Mouse (Mus musculus): ENCODE results near the gene Ugt1a9. TPM values are rescaled to one million over a fixed set of nuclear protein-coding genes. Genes with fewer than 3 reads are reported as not detected.
A peak's percentile ranks its signal among the peaks of the same experiment; 100 is the strongest.
"Not testable (repeated sequence)": the region's sequence is repeated elsewhere in the genome, so short reads cannot be mapped to it uniquely, and the experiment has no call there.

Gene Ugt1a9
- polyA plus RNA-seq, 1 experiment from 2014 or later = not detected

DNA sequence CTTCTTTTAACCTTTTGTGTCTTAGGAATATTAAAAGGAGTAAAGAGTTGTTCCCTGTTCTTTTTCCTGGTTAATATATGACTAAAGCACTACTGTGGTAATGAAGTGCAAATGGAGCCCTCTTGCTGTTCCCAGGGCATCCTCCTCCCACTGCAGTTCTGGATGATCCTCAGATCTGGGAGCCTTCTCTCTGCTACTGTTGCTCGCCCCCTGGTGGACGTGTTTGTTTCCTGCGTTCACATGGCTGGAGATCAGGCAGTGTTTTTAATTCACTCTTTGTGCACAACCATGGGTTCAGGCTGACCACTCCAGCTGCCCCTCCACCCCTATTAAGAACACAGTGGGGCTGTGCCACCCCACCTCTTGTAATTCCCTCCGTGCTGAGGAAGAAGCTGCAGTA is 50.0 kb downstream of the Ugt1a9 start:
- not testable (repeated sequence) for H3K27ac ChIP-seq (replicated peaks); H3K4me3 ChIP-seq; ATAC-seq (ENCODE audit: low FRiP score, low read depth); H3K9me3 ChIP-seq; H3K36me3 ChIP-seq; H3K4me1 ChIP-seq; H3K27me3 ChIP-seq; H3K9ac ChIP-seq (replicated peaks); H3K4me2 ChIP-seq (replicated peaks)
- 21% methylated on average over 4 of the region's 4 CpGs for WGBS

DNA sequence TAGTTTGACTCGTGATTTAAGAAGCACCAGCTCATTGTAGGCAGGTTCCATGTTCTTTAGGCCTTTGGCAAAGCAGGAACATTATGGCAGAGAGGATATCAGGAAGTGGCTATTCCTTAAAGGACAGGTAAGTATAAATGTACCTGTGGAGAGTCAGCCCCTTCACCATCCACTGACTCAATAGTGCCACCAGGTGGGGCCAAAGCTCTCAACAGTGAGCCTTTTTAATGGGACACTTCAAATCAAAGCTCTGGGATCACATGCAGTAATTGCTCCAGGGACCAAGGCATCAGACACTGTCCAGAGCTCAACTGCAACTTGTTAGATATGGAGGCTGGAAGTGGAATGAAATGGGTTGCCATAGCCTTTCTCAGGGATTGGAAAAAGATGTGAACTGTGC is 50.9 kb downstream of the Ugt1a9 start:
- H3K36me3 ChIP-seq; ATAC-seq (ENCODE audit: low FRiP score, low read depth); H3K27ac ChIP-seq (replicated peaks); H3K9me3 ChIP-seq; H3K4me3 ChIP-seq; H3K27me3 ChIP-seq; H3K9ac ChIP-seq (replicated peaks); H3K4me1 ChIP-seq; H3K4me2 ChIP-seq (replicated peaks): not testable (repeated sequence)
- WGBS = no CpG with 5 or more reads among the region's 1 CpGs

DNA sequence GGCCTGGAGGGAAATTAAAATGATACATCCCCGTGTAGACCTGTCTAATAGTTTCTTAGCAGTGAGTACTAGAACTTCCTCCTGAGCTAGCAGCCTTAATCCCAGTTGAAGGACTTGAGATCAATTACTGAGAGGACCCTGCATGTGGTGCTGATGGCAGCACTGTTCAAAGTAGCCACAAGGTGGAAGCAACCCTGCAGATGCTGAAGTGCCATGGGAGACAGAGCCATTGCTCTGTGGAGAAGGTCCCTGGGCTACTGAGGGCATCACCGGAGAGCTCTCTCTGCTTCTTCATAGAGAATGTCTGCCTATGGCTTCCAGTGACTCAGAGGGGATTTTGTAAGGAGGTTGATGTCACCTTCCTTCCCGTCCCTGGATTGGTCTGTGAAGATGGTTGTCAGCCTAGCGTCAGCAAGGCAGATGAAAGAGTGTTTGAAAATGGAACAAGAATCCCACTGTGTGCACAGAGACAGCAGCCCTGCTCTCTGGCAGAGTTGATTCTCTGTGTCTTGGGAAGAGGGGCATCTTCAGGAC is 55.3 kb downstream of the Ugt1a9 start:
- not testable (repeated sequence) for ATAC-seq (ENCODE audit: low FRiP score, low read depth); H3K27me3 ChIP-seq; H3K9me3 ChIP-seq; H3K9ac ChIP-seq (replicated peaks); H3K27ac ChIP-seq (replicated peaks); H3K4me2 ChIP-seq (replicated peaks); H3K36me3 ChIP-seq; H3K4me3 ChIP-seq; H3K4me1 ChIP-seq
- 87% methylated on average over 4 of the region's 4 CpGs for WGBS

DNA sequence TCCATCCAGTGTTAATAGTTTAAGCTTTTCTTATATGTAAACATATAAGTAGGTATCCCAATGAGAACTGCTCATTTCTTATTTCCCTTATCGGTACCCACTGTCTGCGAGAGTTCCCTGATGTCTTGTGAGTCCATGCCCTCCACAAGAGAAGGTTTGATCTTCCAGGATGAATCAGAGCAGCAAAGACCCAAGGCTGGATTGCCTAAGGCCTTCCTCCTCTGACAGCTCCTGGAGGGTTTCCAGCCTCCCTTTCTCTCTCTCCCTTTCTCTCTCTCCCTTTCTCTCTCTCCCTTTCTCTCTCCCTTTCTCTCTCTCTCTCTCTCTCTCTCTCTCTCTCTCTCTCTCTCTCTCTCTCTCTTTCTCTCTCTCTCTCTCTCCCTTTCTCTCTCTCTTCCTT is 58.5 kb downstream of the Ugt1a9 start:
- not testable (repeated sequence) for H3K4me2 ChIP-seq (replicated peaks); H3K36me3 ChIP-seq; H3K27me3 ChIP-seq; H3K27ac ChIP-seq (replicated peaks); H3K4me3 ChIP-seq; H3K9me3 ChIP-seq; ATAC-seq (ENCODE audit: low FRiP score, low read depth); H3K4me1 ChIP-seq; H3K9ac ChIP-seq (replicated peaks)
- whole genome bisulfite sequencing = 80% methylated on average over 2 of the region's 2 CpGs

DNA sequence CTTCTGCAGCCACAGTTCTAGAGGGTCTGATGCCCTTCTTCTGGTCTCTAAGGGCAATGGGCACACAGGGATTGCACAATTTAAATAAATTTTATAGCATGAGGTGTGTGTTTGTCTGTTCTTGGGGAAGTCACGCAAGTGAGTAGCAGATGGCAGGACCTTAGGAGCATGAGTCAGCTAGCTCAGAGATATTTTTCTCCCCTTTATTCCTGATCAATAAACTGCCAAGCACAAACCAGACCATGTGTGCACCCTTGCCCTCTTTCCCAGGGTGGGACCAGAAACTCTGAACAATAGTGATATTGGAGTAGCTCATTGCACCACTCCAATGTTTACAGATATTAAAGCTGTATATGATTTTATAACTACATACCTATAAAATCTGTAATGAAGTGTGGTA is 59.6 kb downstream of the Ugt1a9 start:
- not testable (repeated sequence) for H3K4me3 ChIP-seq; H3K4me1 ChIP-seq; H3K4me2 ChIP-seq (replicated peaks); H3K27ac ChIP-seq (replicated peaks); ATAC-seq (ENCODE audit: low FRiP score, low read depth); H3K9me3 ChIP-seq; H3K27me3 ChIP-seq; H3K36me3 ChIP-seq; H3K9ac ChIP-seq (replicated peaks)
- WGBS = 92% methylated on average over 1 of the region's 1 CpGs

DNA sequence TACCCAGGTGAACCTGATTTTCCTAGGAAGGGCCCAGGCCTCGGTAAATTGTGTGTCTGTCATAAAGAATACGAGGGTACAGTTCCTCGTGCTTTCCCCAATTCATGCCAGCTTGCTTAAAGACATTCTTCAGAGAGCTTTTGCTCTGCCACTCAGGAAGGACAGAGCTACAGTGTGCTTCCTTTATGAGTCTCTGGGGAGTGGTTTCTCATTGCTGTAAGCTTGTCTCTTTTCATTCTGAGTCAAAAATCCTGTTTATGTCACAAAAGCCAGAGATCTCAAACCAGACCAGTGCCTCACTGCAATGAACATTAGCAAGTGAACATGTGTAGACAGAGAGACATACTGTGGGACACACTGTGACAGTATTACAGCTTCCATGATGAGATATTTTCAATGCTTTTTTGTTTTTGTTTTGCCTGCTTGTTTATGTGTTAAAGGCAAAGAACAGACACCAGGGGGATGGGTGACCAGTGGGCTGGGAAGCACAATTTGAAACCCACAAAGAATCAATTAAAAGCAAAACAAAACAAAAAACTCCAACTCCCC is 63.4 kb downstream of the Ugt1a9 start:
- no peaks in the 10 kb centered on the region for H3K27me3 ChIP-seq
- peaks cover 8% of the 10 kb centered on the region; the same call in 1 of the 2 replicates for H3K4me1 ChIP-seq
- H3K9ac ChIP-seq (replicated peaks) = no peak overlapping the region
- no peak overlapping the region for H3K4me3 ChIP-seq
- H3K4me2 ChIP-seq (replicated peaks) = no peak overlapping the region
- WGBS = 77% methylated on average over 3 of the region's 3 CpGs
- H3K27ac ChIP-seq (replicated peaks) = 0 out of 2 replicates have a peak overlapping the region, but pooled peaks have one; percentile 3
- no peak for ATAC-seq (ENCODE audit: low FRiP score, low read depth)
- no peaks in the 10 kb centered on the region for H3K36me3 ChIP-seq
- H3K9me3 ChIP-seq = no peaks in the 10 kb centered on the region

DNA sequence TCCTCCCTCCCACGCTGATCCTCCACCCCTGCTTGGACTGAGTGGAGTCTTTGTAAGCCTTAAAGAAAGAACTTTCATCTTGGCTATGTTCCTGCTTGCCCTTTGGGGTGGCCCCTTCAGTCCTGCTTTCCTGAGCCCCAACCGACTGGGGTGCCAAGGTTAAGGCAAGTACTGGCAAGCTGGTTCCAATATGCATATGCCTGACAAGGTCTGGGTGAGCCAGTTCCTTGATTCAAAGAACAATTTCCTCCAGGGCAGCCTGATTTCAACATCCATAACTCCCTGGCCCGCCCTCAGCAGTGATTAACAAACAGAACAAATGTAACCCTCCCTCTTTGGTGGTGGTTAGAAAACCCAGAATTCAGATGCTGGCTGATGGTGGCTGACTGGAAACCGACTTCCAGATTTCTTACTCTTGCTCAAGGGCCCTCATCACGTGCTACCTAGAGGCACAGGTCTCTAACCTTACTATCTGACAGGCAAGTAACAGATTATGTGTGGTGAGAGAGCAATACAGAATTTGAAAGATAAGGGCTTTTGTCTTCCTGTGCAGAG is 63.9 kb downstream of the Ugt1a9 start, which contains the start of gene Ugt1a6a:
TSS of gene Ugt1a6a (plus strand) at position 353 of the 555 bp plus-strand sequence.
- ATAC-seq (ENCODE audit: low FRiP score, low read depth); H3K36me3 ChIP-seq; H3K4me3 ChIP-seq; H3K4me1 ChIP-seq; H3K9me3 ChIP-seq; H3K9ac ChIP-seq (replicated peaks); H3K27me3 ChIP-seq; H3K4me2 ChIP-seq (replicated peaks): not testable (repeated sequence)
- H3K27ac ChIP-seq (replicated peaks) = 0 out of 2 replicates have a peak within 1 kb of the TSS, but pooled peaks have one; percentile 3
- WGBS = 48% methylated on average over 5 of the region's 5 CpGs

DNA sequence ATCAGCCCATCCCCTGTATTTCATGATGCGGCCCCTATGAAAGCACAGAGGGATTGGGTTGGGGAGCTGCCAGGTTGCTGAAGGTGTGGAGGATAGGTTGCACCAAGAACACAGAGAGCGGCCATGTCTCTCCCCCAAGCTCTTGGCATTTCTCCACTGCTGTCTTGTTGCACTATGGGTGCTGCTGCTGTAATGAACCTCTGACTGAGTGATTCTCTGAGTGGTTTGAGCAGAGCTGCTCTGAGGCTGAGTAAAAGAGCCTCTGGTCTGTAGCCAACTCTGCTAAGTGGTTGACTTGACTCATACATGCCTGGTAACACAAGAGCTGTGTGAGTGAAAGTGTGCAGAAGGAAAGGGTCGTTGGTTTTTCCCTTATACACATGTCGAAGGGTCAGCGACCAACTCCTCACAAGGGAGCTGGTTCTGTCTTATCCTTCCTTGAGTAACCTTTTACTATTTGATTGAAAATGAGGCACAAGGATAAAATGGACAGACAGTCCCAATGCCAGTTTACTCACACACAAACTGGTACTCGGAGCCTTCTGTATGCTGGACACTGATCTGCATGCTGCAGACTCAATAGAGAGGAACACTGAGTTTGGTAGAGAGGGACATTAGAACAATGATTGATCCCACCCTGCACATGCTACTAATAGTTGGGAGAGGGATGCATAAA is 64.8 kb downstream of the Ugt1a9 start:
- WGBS = 94% methylated on average over 6 of the region's 6 CpGs
- not testable (repeated sequence) for H3K27me3 ChIP-seq; ATAC-seq (ENCODE audit: low FRiP score, low read depth)

DNA sequence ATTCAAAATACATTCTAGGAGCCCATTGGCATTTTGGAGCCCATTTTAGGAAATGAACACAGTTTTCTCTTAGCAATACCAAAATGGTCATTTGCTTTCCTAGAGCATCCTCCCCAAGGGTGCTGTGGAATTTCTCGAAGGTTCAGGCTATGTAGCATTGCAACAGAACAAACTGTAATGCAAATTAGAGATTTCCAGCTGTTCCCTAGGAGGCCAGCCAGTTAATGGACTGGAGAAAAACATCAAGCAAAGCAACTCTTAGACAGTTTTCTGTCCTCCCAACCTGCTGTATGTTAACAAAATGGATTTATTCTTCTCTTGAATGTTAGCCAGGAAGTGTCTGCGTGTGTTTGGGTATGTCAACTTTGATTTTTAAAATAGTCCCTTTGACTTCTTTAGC is 66.0 kb downstream of the Ugt1a9 start:
- H3K36me3 ChIP-seq = no peaks in the 10 kb centered on the region
- WGBS = 81% methylated on average over 2 of the region's 2 CpGs
- no peak overlapping the region for H3K9ac ChIP-seq (replicated peaks)
- no peaks in the 10 kb centered on the region for H3K9me3 ChIP-seq
- H3K4me3 ChIP-seq = no peak overlapping the region
- no peak overlapping the region for H3K27ac ChIP-seq (replicated peaks)
- H3K4me1 ChIP-seq = peaks cover 8% of the 10 kb centered on the region; the same call in 1 of the 2 replicates
- no peak overlapping the region for H3K4me2 ChIP-seq (replicated peaks)
- no peaks in the 10 kb centered on the region for H3K27me3 ChIP-seq
- ATAC-seq (ENCODE audit: low FRiP score, low read depth) = no peak

More for the DNA sequence above, 64.8 kb downstream of the Ugt1a9 start:
- H3K27ac ChIP-seq (replicated peaks); H3K4me3 ChIP-seq; H3K9ac ChIP-seq (replicated peaks); H3K4me2 ChIP-seq (replicated peaks); H3K36me3 ChIP-seq; H3K9me3 ChIP-seq; H3K4me1 ChIP-seq: not testable (repeated sequence)

DNA sequence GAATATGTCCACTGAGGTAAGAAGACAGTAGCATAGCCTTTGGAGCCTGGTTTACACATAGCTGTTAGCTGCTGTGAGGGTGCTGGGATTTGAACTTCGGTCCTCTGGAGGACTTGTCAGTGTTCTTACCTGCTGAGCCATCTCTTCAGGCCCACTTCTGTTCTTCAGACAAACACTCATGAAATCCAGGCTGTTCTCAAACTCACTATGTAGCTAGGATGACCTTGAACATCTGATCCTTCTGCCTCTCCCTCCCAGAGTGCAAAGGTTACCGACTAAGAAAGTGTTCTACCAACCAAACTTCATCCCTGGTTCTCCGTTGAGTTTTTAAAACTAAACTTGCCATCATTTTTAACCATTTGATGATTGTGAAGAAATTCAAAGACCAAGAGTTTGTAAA is 66.7 kb downstream of the Ugt1a9 start:
- H3K27ac ChIP-seq (replicated peaks) = no peak overlapping the region
- WGBS = 87% methylated on average over 3 of the region's 3 CpGs
- no peak overlapping the region for H3K4me2 ChIP-seq (replicated peaks)
- peaks cover 8% of the 10 kb centered on the region; the same call in 1 of the 2 replicates for H3K4me1 ChIP-seq
- no peak overlapping the region for H3K4me3 ChIP-seq
- H3K27me3 ChIP-seq = no peaks in the 10 kb centered on the region
- no peak for ATAC-seq (ENCODE audit: low FRiP score, low read depth)
- H3K9ac ChIP-seq (replicated peaks) = no peak overlapping the region
- no peaks in the 10 kb centered on the region for H3K36me3 ChIP-seq
- H3K9me3 ChIP-seq = no peaks in the 10 kb centered on the region

DNA sequence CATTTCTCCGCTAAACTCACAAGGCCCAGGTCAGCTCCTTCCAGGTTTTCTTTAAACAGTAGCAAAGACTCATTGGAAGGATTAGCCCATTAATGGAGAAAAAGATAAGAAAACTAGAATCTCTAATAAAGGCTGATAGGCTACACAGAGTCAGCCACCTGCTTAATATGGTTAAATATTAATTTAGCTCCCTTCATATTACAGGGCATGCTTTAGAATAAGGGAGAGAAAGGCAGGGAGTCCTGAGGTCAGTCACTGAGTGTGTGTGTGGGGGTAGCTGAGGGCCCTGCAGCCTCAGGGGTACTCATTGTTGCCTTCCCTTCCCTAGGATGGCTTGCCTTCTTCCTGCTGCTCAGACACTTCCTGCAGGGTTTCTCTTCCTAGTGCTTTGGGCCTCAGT is 67.5 kb downstream of the Ugt1a9 start:
- no peak overlapping the region for H3K9ac ChIP-seq (replicated peaks)
- H3K4me1 ChIP-seq = peaks cover 8% of the 10 kb centered on the region; the same call in 1 of the 2 replicates
- 95% methylated on average over 1 of the region's 1 CpGs for WGBS
- no peak for ATAC-seq (ENCODE audit: low FRiP score, low read depth)
- H3K9me3 ChIP-seq = no peaks in the 10 kb centered on the region
- no peaks in the 10 kb centered on the region for H3K27me3 ChIP-seq
- no peaks in the 10 kb centered on the region for H3K36me3 ChIP-seq
- H3K27ac ChIP-seq (replicated peaks) = no peak overlapping the region
- no peak overlapping the region for H3K4me3 ChIP-seq
- H3K4me2 ChIP-seq (replicated peaks) = no peak overlapping the region

DNA sequence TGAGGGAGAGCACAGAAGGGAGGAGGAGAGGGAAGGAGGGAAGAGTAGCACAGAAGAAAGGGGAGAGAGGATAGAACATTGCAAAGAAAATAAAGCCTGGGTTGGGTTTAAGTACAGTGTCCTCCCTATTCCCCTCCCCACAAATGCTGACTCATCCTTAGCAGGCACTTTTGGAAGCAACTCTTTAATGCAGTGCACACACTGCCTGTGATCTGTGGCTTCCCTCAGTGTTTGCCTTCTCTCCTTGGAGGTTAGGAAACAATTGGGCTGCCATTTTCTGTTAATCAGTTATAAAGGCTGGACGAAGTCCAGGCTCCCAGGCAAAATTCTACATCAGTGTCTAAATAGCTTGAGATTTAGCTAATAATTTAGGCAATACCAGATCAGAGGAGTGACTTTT is 69.9 kb downstream of the Ugt1a9 start:
- not testable (repeated sequence) for H3K27me3 ChIP-seq; ATAC-seq (ENCODE audit: low FRiP score, low read depth); H3K4me1 ChIP-seq; H3K4me3 ChIP-seq; H3K9me3 ChIP-seq; H3K9ac ChIP-seq (replicated peaks); H3K27ac ChIP-seq (replicated peaks); H3K36me3 ChIP-seq; H3K4me2 ChIP-seq (replicated peaks)
- 71% methylated on average over 1 of the region's 1 CpGs for WGBS

Data from midbrain, embryonic 12.5 days (tissue).